Mouse (Mus musculus): ENCODE results near the gene Orc3.

GRCm38 (mm10) chr4:34661514-34661913 lies 46.8 kb upstream of the Orc3 start:
- TF ChIP-seq CTCF (IDR thresholded peaks at IDR 0.05; ENCODE audit: insufficient read depth, low read length) = no peak
- no peak for TF ChIP-seq POLR2A (IDR thresholded peaks at IDR 0.05; ENCODE audit: borderline replicate concordance, extremely low read depth, low read depth, low read length)
